Mouse (Mus musculus): ENCODE measurements around the gene Itih3.

- TF ChIP-seq CTCF (IDR thresholded peaks at IDR 0.05; ENCODE audit: borderline replicate concordance, control insufficient read depth, extremely low read depth, insufficient read depth, low read length, poor library complexity) (no peak), POLR2A (IDR thresholded peaks at IDR 0.05; ENCODE audit: control insufficient read depth, extremely low read depth, insufficient read depth, low read length, poor library complexity) (no peak)
Observed at GRCm38 (mm10) chr14:30880811-30881717, 42.5 kb downstream of the Itih3 start.
